Mouse (Mus musculus) testis, postnatal 10 days (tissue): ENCODE measurements around the gene Vmn1r183.
"Not testable (repeated sequence)": the region's sequence is repeated elsewhere in the genome, so short reads cannot be mapped to it uniquely, and the experiment has no call there.

Source experiments
- DNase-seq: peaks from one replicate; pipeline ENCODE4 v3.0.0; 2021; ENCODE audit warnings: low spot score

Vmn1r183 gene

GRCm38 (mm10) chr7:24052660-24053304 lies at the start of gene Vmn1r183:
Vmn1r183 (plus strand) TSS chr7:24053254.
- no peak for DNase-seq

- not testable (repeated sequence) for DNase-seq
These were observed 21.4 kb downstream of the Vmn1r183 start for GRCm38 (mm10) chr7:24074424-24074823.

- peak; percentile 93 for DNase-seq
These were observed 28.8 kb downstream of the Vmn1r183 start, which contains the start of gene Zfp180 for GRCm38 (mm10) chr7:24081634-24082431. Zfp180 (plus strand) TSS chr7:24081924.

- no peak for DNase-seq
These were observed 29.6 kb downstream of the Vmn1r183 start for GRCm38 (mm10) chr7:24082457-24083235.

- DNase-seq: no peak
These were observed 33.8 kb downstream of the Vmn1r183 start for GRCm38 (mm10) chr7:24086871-24087270.

- no peak for DNase-seq
These were observed 34.6 kb downstream of the Vmn1r183 start for GRCm38 (mm10) chr7:24087485-24088125.

GRCm38 (mm10) chr7:24104403-24104802 lies 51.3 kb downstream of the Vmn1r183 start:
- DNase-seq: no peak

GRCm38 (mm10) chr7:24105144-24105703 lies 52.2 kb downstream of the Vmn1r183 start:
- no peak for DNase-seq

GRCm38 (mm10) chr7:24110839-24111238 lies 57.8 kb downstream of the Vmn1r183 start:
- DNase-seq: no peak

- no peak for DNase-seq
These were observed 58.7 kb downstream of the Vmn1r183 start for GRCm38 (mm10) chr7:24111772-24112155.

- DNase-seq: peak; percentile 77
These were observed 59.3 kb downstream of the Vmn1r183 start, which contains the start of gene Zfp112 for GRCm38 (mm10) chr7:24112156-24112856. Zfp112 (plus strand) TSS chr7:24112314.

- DNase-seq: peak; percentile 76
These were observed 59.9 kb downstream of the Vmn1r183 start for GRCm38 (mm10) chr7:24113001-24113400.
